Mouse (Mus musculus) testis, adult 2 months (tissue): Measurements from ENCODE around the gene Ifi27. TPM values are rescaled to one million over a fixed set of nuclear protein-coding genes. Genes with fewer than 3 reads are reported as not detected.
"Not testable (repeated sequence)": the region's sequence is repeated elsewhere in the genome, so short reads cannot be mapped to it uniquely, and the experiment has no call there.

Source experiments
- H3K27ac ChIP-seq: fragments of 200-500 bp; 2 replicates; pipeline ENCODE4 v1.5.1; 2012; ENCODE audit warnings: low read depth, low read length; ENCODE audit not compliant: control insufficient read depth, insufficient read depth
- H3K27me3 ChIP-seq: fragments of 200-500 bp; 2 replicates; pipeline ENCODE4 v1.6.1; 2012; ENCODE audit warnings: mild to moderate bottlenecking, low read length, moderate library complexity; ENCODE audit not compliant: control insufficient read depth, insufficient read depth
- H3K36me3 ChIP-seq: fragments of 200-500 bp; 2 replicates; pipeline ENCODE4 v1.6.1; 2012; ENCODE audit warnings: mild to moderate bottlenecking, low read length; ENCODE audit not compliant: control insufficient read depth, insufficient read depth
- H3K4me1 ChIP-seq: fragments of 200-500 bp; 2 replicates; pipeline ENCODE4 v1.6.1; 2012; ENCODE audit warnings: low read length; ENCODE audit not compliant: control insufficient read depth, insufficient read depth
- H3K4me3 ChIP-seq: fragments of 200-500 bp; 2 replicates; pipeline ENCODE4 v1.5.1; 2012; ENCODE audit warnings: low read depth, mild to moderate bottlenecking, low read length, moderate library complexity, mixed read lengths; ENCODE audit not compliant: control insufficient read depth
- CTCF ChIP-seq: fragments of 200-500 bp; IDR thresholded peaks from 2 replicates; pipeline ENCODE4 v1.5.1; 2012; ENCODE audit warnings: low read depth, mild to moderate bottlenecking, inconsistent platforms, low read length, moderate library complexity; ENCODE audit not compliant: control insufficient read depth, insufficient read depth, insufficient replicate concordance
- POLR2A ChIP-seq: fragments of 200-500 bp; IDR thresholded peaks from 2 replicates; pipeline ENCODE4 v1.6.1; 2012; ENCODE audit warnings: low read depth, mild to moderate bottlenecking, inconsistent platforms, low read length, moderate library complexity; ENCODE audit not compliant: control insufficient read depth
- polyA plus RNA-seq: library from polyadenylated mRNA; depleted of rRNA; stranded (reverse); fragments of >200 nt; gene quantifications from 2 replicates; pipeline ENCODE4 v1.2.3, GENCODE M21; 2012

Ifi27 gene
- polyA plus RNA-seq, 1 experiment, result 53.0 TPM

GRCm38 (mm10) chr12:103457140-103457539, 23.1 kb downstream of the Ifi27 start, which contains the start of gene Ifi27l2b:
TSS of gene Ifi27l2b (minus strand) at chr12:103457223.
- TF ChIP-seq POLR2A (no peak), CTCF (no peak)
- Histone ChIP-seq H3K4me1 (no peaks in the 10 kb centered on the region), H3K27me3 (no peaks in the 10 kb centered on the region), H3K4me3 (no peak within 1 kb of the TSS), H3K27ac (no peak within 1 kb of the TSS), H3K36me3 (no peaks in the 10 kb centered on the region)

- no peaks in the 10 kb centered on the region for H3K36me3 ChIP-seq
- no peaks in the 10 kb centered on the region for H3K4me1 ChIP-seq
- TF ChIP-seq CTCF (no peak), POLR2A (no peak)
- H3K27ac ChIP-seq, result no peak overlapping the region
- no peaks in the 10 kb centered on the region for H3K27me3 ChIP-seq
- no peak overlapping the region for H3K4me3 ChIP-seq
These were observed 40.5 kb downstream of the Ifi27 start for GRCm38 (mm10) chr12:103474481-103474880.

- Histone ChIP-seq H3K27ac (no peak overlapping the region), H3K27me3 (no peaks in the 10 kb centered on the region), H3K4me1 (no peaks in the 10 kb centered on the region), H3K36me3 (no peaks in the 10 kb centered on the region), H3K4me3 (no peak overlapping the region)
- TF ChIP-seq CTCF (no peak), POLR2A (no peak)
These were observed 42.9 kb downstream of the Ifi27 start for GRCm38 (mm10) chr12:103476779-103477389.

GRCm38 (mm10) chr12:103477461-103478015, 43.5 kb downstream of the Ifi27 start:
- Histone ChIP-seq H3K27me3 (no peaks in the 10 kb centered on the region), H3K27ac (no peak overlapping the region), H3K4me1 (no peaks in the 10 kb centered on the region), H3K36me3 (no peaks in the 10 kb centered on the region), H3K4me3 (no peak overlapping the region)
- TF ChIP-seq POLR2A (no peak), CTCF (no peak)

GRCm38 (mm10) chr12:103481671-103482070, 47.7 kb downstream of the Ifi27 start:
- H3K36me3 ChIP-seq, result no peaks in the 10 kb centered on the region
- no peak overlapping the region for H3K4me3 ChIP-seq
- TF ChIP-seq CTCF, result no peak
- H3K27ac ChIP-seq, result no peak overlapping the region
- H3K4me1 ChIP-seq, result no peaks in the 10 kb centered on the region
- no peaks in the 10 kb centered on the region for H3K27me3 ChIP-seq

- TF ChIP-seq CTCF (no peak), POLR2A (no peak)
- Histone ChIP-seq H3K36me3 (no peaks in the 10 kb centered on the region), H3K27ac (no peak overlapping the region), H3K4me1 (no peaks in the 10 kb centered on the region), H3K4me3 (no peak overlapping the region), H3K27me3 (no peaks in the 10 kb centered on the region)
These were observed 48.8 kb downstream of the Ifi27 start for GRCm38 (mm10) chr12:103482781-103483180.

- not testable (repeated sequence) for H3K4me3 ChIP-seq, H3K4me1 ChIP-seq, H3K27me3 ChIP-seq, H3K36me3 ChIP-seq, H3K27ac ChIP-seq
These were observed 50.4 kb downstream of the Ifi27 start for GRCm38 (mm10) chr12:103484200-103484972.
